Mouse (Mus musculus) stomach, embryonic 16.5 days (tissue): ENCODE measurements around the gene Gzmn. TPM values are rescaled to one million over a fixed set of nuclear protein-coding genes. Genes with fewer than 3 reads are reported as not detected.

Experiments used
- polyA plus RNA-seq: library from polyadenylated mRNA; unstranded; fragments of >200 nt; fragmentation: Nextera tagmentation; extraction: Ambion mirVana; gene quantifications from 2 replicates; pipeline ENCODE4 v1.2.1, GENCODE M21; 2015

The Gzmn gene
- polyA plus RNA-seq, 1 experiment from 2014 or later: not detected

Other genes starting within 250 kb of the Gzmn start
- gene Cma1, start 229.9 kb downstream of the Gzmn start, polyA plus RNA-seq: 18.9 and 33.3 TPM in 2 replicates
- not detected in 2 replicates for gene Cma2, start 223.6 kb downstream of the Gzmn start, polyA plus RNA-seq
- gene Mcpt1, start 156.6 kb downstream of the Gzmn start, polyA plus RNA-seq: 0.22 and 0.48 TPM in 2 replicates
- not detected in 2 replicates for gene Mcpt9, start 144.1 kb downstream of the Gzmn start, polyA plus RNA-seq
- 0.65 and 0.75 TPM in 2 replicates for gene Mcpt2, start 132.6 kb downstream of the Gzmn start, polyA plus RNA-seq
- 1.5 and 2.1 TPM in 2 replicates for gene Mcpt4, start 112.3 kb downstream of the Gzmn start, polyA plus RNA-seq
- gene Mcpt8, start 89.3 kb downstream of the Gzmn start, polyA plus RNA-seq: 2.1 and 4.3 TPM in 2 replicates
- gene Ctsg, start 72.0 kb downstream of the Gzmn start, polyA plus RNA-seq: 0.92 and 1.7 TPM in 2 replicates
- gene Gzme, start 54.0 kb downstream of the Gzmn start, polyA plus RNA-seq: not detected in 2 replicates
- not detected in 2 replicates for gene Gzmd, start 42.0 kb downstream of the Gzmn start, polyA plus RNA-seq
- not detected in 2 replicates for gene Gzmg, start 15.0 kb downstream of the Gzmn start, polyA plus RNA-seq
- not detected in 2 replicates for gene Gzmf, start 36.8 kb upstream of the Gzmn start, polyA plus RNA-seq
- gene Gzmc, start 60.1 kb upstream of the Gzmn start, polyA plus RNA-seq: not detected in 2 replicates
- gene Gzmb, start 87.7 kb upstream of the Gzmn start, polyA plus RNA-seq: 1.6 and 1.9 TPM in 2 replicates
- gene Atp12a, start 190.5 kb upstream of the Gzmn start, polyA plus RNA-seq: 0.04 and 0.19 TPM in 2 replicates
- 1.2 and 1.4 TPM in 2 replicates for gene Rnf17, start 228.0 kb upstream of the Gzmn start, polyA plus RNA-seq